Mouse (Mus musculus) testis, adult 2 months (tissue): ENCODE data around the gene Apoc3.

Experiments used
- CTCF ChIP-seq: fragments of 200-500 bp; IDR thresholded peaks from 2 replicates; pipeline ENCODE4 v1.5.1; 2012; ENCODE audit warnings: low read depth, mild to moderate bottlenecking, inconsistent platforms, low read length, moderate library complexity; ENCODE audit not compliant: control insufficient read depth, insufficient read depth, insufficient replicate concordance
- POLR2A ChIP-seq: fragments of 200-500 bp; IDR thresholded peaks from 2 replicates; pipeline ENCODE4 v1.6.1; 2012; ENCODE audit warnings: low read depth, mild to moderate bottlenecking, inconsistent platforms, low read length, moderate library complexity; ENCODE audit not compliant: control insufficient read depth

DNA sequence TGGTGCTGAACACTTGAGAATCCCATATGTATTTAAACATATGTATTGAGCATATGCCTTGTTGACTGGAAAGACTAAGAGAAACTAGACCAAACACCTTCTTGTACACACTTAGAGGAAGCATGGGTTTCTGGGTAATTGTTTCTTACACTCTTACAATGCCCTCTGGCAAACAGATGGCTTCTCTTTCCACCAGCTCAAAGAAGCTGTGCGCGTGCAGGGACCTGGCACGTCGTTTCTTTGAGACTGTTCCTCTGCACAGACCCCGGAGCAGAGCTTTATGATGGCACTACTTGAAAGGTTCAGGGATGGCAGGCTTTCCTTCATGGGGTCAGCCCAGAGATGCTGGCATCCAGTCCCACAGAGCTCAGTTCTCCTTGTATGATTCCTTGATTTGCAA is 46.5 kb downstream of the Apoc3 start:
- TF ChIP-seq CTCF = no peak
- no peak for TF ChIP-seq POLR2A
